ENCODE assay signal across 8 mouse cellular contexts in genomic region chr11:107105227-107105626, GRCm38 (mm10). TPM values are rescaled to one million over a fixed set of nuclear protein-coding genes. Genes with fewer than 3 reads are reported as not detected.
DNase-seq lines count a peak whose midpoint lies in the region; ATAC-seq and TF ChIP-seq lines count a peak whose summit lies in the region.

No protein-coding gene starts in this region.

- H3K4me1 ChIP-seq in forebrain, postnatal 0 days (ENCODE audit: insufficient read depth): peaks cover 11% of the 10 kb centered on the region
- H3K4me1 ChIP-seq in forebrain, embryonic 12.5 days: peaks cover 18% of the 10 kb centered on the region
- no peaks in the 10 kb centered on the region for H3K4me1 ChIP-seq in midbrain, postnatal 0 days (ENCODE audit: insufficient read depth, low read length)
- H3K4me1 ChIP-seq in testis, adult 2 months (ENCODE audit: control insufficient read depth, insufficient read depth, low read length): no peaks in the 10 kb centered on the region; the same call in 1 of the 2 replicates

- no peak for ATAC-seq in forebrain, postnatal 0 days
- no peak for ATAC-seq in forebrain, embryonic 12.5 days (ENCODE audit: low FRiP score)
- no peak for ATAC-seq in midbrain, postnatal 0 days (ENCODE audit: low FRiP score)

- intact Hi-C loops in gastrocnemius, postnatal 36 days (cut with DNase I): loop anchor here (5.0 kb wide), 1 partner anchor 37 kb away; no protein-coding TSS in a partner anchor

- H3K4me3 ChIP-seq in forebrain, postnatal 0 days (ENCODE audit: low read depth, low read length): no peak overlapping the region
- H3K4me3 ChIP-seq in forebrain, embryonic 12.5 days (replicated peaks): no peak overlapping the region
- H3K4me3 ChIP-seq in midbrain, postnatal 0 days (ENCODE audit: low read depth, low read length): no peak overlapping the region
- no peak overlapping the region for H3K4me3 ChIP-seq in testis, adult 2 months (ENCODE audit: control insufficient read depth, low read depth, low read length)

- no peak overlapping the region for H3K4me2 ChIP-seq in forebrain, postnatal 0 days (ENCODE audit: low read depth)
- H3K4me2 ChIP-seq in forebrain, embryonic 12.5 days: no peak overlapping the region
- no peak overlapping the region for H3K4me2 ChIP-seq in midbrain, postnatal 0 days (ENCODE audit: low read depth, low read length, poor library complexity, severe bottlenecking)

- peak; percentile 50 for DNase-seq in forebrain, postnatal 0 days
- DNase-seq in MEL-GATA-1-ER (ENCODE audit: extremely low read depth, low read depth): peak; percentile 46
- DNase-seq in cerebellum, adult 9-10 months: peak; percentile 77
- peak; percentile 50 to 64 for DNase-seq in gastrocnemius, postnatal 36 days
- peak; percentile 73 for DNase-seq in layer of hippocampus, postnatal 10 days (ENCODE audit: low spot score in 2 of 2)
- peak; percentile 58 for DNase-seq in midbrain, postnatal 0 days (ENCODE audit: low spot score)

- H3K36me3 ChIP-seq in forebrain, postnatal 0 days (ENCODE audit: insufficient read depth): peaks cover 4% of the 10 kb centered on the region
- H3K36me3 ChIP-seq in forebrain, embryonic 12.5 days (replicated peaks): peaks cover 15% of the 10 kb centered on the region
- peaks cover 3% of the 10 kb centered on the region; the same call in 1 of the 2 replicates for H3K36me3 ChIP-seq in midbrain, postnatal 0 days (ENCODE audit: insufficient read depth, low read length)
- peaks cover under 1% of the 10 kb centered on the region; the same call in 1 of the 2 replicates for H3K36me3 ChIP-seq in testis, adult 2 months (ENCODE audit: control insufficient read depth, insufficient read depth, low read length)

- H3K27ac ChIP-seq in forebrain, postnatal 0 days (ENCODE audit: low read depth, low read length): no peak overlapping the region
- H3K27ac ChIP-seq in forebrain, embryonic 12.5 days: no peak overlapping the region
- no peak overlapping the region for H3K27ac ChIP-seq in midbrain, postnatal 0 days (ENCODE audit: low read depth, low read length)
- H3K27ac ChIP-seq in testis, adult 2 months (ENCODE audit: control insufficient read depth, insufficient read depth, low read depth, low read length): no peak overlapping the region

- H3K9me3 ChIP-seq in forebrain, postnatal 0 days (ENCODE audit: low read length): no peaks in the 10 kb centered on the region
- no peaks in the 10 kb centered on the region for H3K9me3 ChIP-seq in forebrain, embryonic 12.5 days
- H3K9me3 ChIP-seq in midbrain, postnatal 0 days (ENCODE audit: low read length): no peaks in the 10 kb centered on the region

- no peak for TF ChIP-seq POLR2A in testis, adult 2 months (IDR thresholded peaks at IDR 0.05; ENCODE audit: control insufficient read depth, low read depth, low read length)

- peak; percentile 81 for TF ChIP-seq CTCF in forebrain, postnatal 0 days (IDR thresholded peaks at IDR 0.05; ENCODE audit: low read depth)
- TF ChIP-seq CTCF in midbrain, postnatal 0 days (IDR thresholded peaks at IDR 0.05): peak; percentile 85
- TF ChIP-seq CTCF in testis, adult 2 months (IDR thresholded peaks at IDR 0.05; ENCODE audit: control insufficient read depth, insufficient read depth, insufficient replicate concordance, low read depth, low read length): peak; percentile 85

- 53% methylated on average over 5 of the region's 5 CpGs for WGBS in forebrain, postnatal 0 days
- 50% methylated on average over 5 of the region's 5 CpGs for WGBS in forebrain, embryonic 12.5 days
- WGBS in midbrain, postnatal 0 days: 52% methylated on average over 5 of the region's 5 CpGs

- no peaks in the 10 kb centered on the region for H3K27me3 ChIP-seq in forebrain, postnatal 0 days (ENCODE audit: insufficient read depth, low read length)
- no peaks in the 10 kb centered on the region for H3K27me3 ChIP-seq in forebrain, embryonic 12.5 days
- no peaks in the 10 kb centered on the region for H3K27me3 ChIP-seq in midbrain, postnatal 0 days (ENCODE audit: insufficient read depth, low read length)
- H3K27me3 ChIP-seq in testis, adult 2 months (ENCODE audit: control insufficient read depth, insufficient read depth, low read length): no peaks in the 10 kb centered on the region

- H3K9ac ChIP-seq in forebrain, postnatal 0 days: no peak overlapping the region
- H3K9ac ChIP-seq in forebrain, embryonic 12.5 days: no peak overlapping the region
- H3K9ac ChIP-seq in midbrain, postnatal 0 days (replicated peaks; ENCODE audit: low read length, poor library complexity, severe bottlenecking): no peak overlapping the region

RNA-seq across cellular contexts. Expression of gene Bptf, which starts 26.7 kb away (rescaled TPM):
- total RNA-seq in forebrain, postnatal 0 days (2014; rRNA removed): 42.9 and 52.6 TPM in 2 replicates
- polyA plus RNA-seq in forebrain, postnatal 0 days (2015; fragmentation: Nextera tagmentation; extraction: Ambion mirVana): 11.0 and 17.2 TPM in 2 replicates
- 43.3 and 48.3 TPM in 2 replicates for polyA plus RNA-seq in forebrain, embryonic 12.5 days (2016; fragmentation: Nextera tagmentation; extraction: Ambion mirVana)
- 10 to 100 TPM; 15.9 to 18.0 TPM for total RNA-seq in gastrocnemius, postnatal 36 days (2021)
- 10 to 100 TPM; 66.8 to 68.4 TPM for total RNA-seq in layer of hippocampus, postnatal 10 days (2021)
- 41.5 and 56.4 TPM in 2 replicates for total RNA-seq in midbrain, postnatal 0 days (2014; rRNA removed)
- polyA plus RNA-seq in midbrain, postnatal 0 days (2015; fragmentation: Nextera tagmentation; extraction: Ambion mirVana): 14.8 and 20.4 TPM in 2 replicates
- 16.1 and 17.7 TPM in 2 replicates for polyA plus RNA-seq in testis, adult 2 months (2012; rRNA removed)
